Mouse (Mus musculus): Measurements from ENCODE around the gene Nolc1.

DNA sequence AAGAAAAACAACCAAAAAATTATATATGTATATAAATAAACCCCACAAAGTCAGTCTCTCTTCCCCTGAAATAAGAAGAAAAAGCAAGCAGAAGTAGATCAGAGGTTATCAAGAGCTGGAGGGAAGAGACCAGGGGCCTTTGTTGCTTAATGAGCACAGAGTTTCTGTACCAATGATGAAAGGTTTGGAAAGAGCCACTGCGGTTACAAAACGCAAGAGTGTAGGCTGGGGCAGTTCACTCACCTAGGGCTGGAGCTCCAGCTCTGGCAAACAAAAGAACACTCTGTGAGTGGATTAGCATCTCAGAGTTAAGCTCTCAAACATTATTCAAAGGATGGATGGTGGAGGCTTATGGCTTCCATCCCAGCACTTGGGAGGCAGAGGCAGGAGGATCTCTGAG lies 34.6 kb downstream of the Nolc1 start:
- no peak for TF ChIP-seq POLR2A (IDR thresholded peaks at IDR 0.05; ENCODE audit: extremely low read depth, insufficient read depth, low read length)
- no peak for TF ChIP-seq CTCF (IDR thresholded peaks at IDR 0.05; ENCODE audit: low read depth, low read length)
